Mouse (Mus musculus) midbrain, embryonic 14.5 days (tissue): ENCODE measurements around the gene Samd11. TPM values are rescaled to one million over a fixed set of nuclear protein-coding genes. Genes with fewer than 3 reads are reported as not detected.

Experiments used
- microRNA-seq: library from miRNA; unstranded; fragments of <30 nt; microRNA quantifications from one replicate; pipeline ENCODE4, GENCODE M21; 2016
- polyA plus RNA-seq: library from polyadenylated mRNA; unstranded; fragments of >200 nt; fragmentation: Nextera tagmentation; extraction: Ambion mirVana; gene quantifications from 2 replicates; pipeline ENCODE4 v1.2.1, GENCODE M21; 2014

Samd11 gene
- polyA plus RNA-seq, 1 experiment from 2014 or later = 4.4 TPM

Small RNA genes lying within 50 kb of the gene (microRNA-seq; reads per million reads assigned to microRNA genes)
- 4.0 reads per million, percentile 24 among the genes with 10 or more reads in this experiment for gene Mir7658

Other genes with a start within 250 kb of the Samd11 start
- 0.47 and 0.49 TPM in 2 replicates for gene Tnfrsf4, start 241.8 kb downstream of the Samd11 start, polyA plus RNA-seq
- gene Tnfrsf18, start 229.5 kb downstream of the Samd11 start, polyA plus RNA-seq = 1.4 and 2.4 TPM in 2 replicates
- 0.28 TPM in 1 of 2 replicates, not detected in the other for gene Ttll10, start 196.2 kb downstream of the Samd11 start, polyA plus RNA-seq
- gene 9430015G10Rik, start 145.7 kb downstream of the Samd11 start, polyA plus RNA-seq = 26.1 and 32.8 TPM in 2 replicates
- gene Rnf223, start 125.1 kb downstream of the Samd11 start, polyA plus RNA-seq = 0.81 and 0.92 TPM in 2 replicates
- gene Agrn, start 58.2 kb downstream of the Samd11 start, polyA plus RNA-seq = 122 and 142 TPM in 2 replicates
- gene Isg15, start 54.8 kb downstream of the Samd11 start, polyA plus RNA-seq = 0.51 and 2.5 TPM in 2 replicates
- 0.84 and 0.96 TPM in 2 replicates for gene AW011738, start 52.4 kb downstream of the Samd11 start, polyA plus RNA-seq
- gene Perm1, start 39.8 kb downstream of the Samd11 start, polyA plus RNA-seq = 1.9 and 2.0 TPM in 2 replicates
- 27.7 and 31.5 TPM in 2 replicates for gene Plekhn1, start 20.8 kb downstream of the Samd11 start, polyA plus RNA-seq
- 46.6 and 54.1 TPM in 2 replicates for gene Noc2l, start 19.6 kb downstream of the Samd11 start, polyA plus RNA-seq
- not detected in 2 replicates for gene Vmn2r-ps159, start 75.4 kb upstream of the Samd11 start, polyA plus RNA-seq